Comparison of ENCODE assay signal across 1 mouse cellular context in the genomic region with DNA sequence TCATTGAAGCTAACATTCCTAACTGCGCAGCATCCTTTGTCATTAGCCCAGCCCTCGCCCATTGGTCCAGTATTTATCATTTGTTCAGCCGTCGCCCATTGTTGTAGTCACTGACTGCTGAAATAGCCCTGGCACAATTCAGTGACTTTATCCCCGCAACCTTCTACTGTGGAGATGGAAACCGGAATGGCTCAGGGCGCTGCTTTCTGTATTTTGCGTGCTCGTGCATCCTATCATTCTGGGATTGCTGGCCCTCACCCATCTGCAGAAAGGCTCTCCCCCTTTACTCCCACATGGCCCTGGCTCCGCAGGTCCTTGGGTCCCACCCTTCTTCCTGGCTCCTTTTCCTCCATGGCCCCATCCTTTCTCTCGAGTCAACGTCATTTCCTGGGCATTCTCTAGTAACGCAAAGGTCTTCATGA.
TF ChIP-seq lines count a peak whose summit lies in the region.

No protein-coding gene starts in this region.

TF ChIP-seq in MEL, 35 proteins besides CTCF, POLR2A, EP300 and RAD21 (continued from another document):
- TF ChIP-seq MYC (IDR thresholded peaks at IDR 0.05; ENCODE audit: low read depth, low read length) (no peak), CHD1 (IDR thresholded peaks at IDR 0.05; ENCODE audit: low read depth, low read length) (no peak), ZC3H11A (IDR thresholded peaks at IDR 0.05; ENCODE audit: low read depth, low read length) (no peak), SIN3A (IDR thresholded peaks at IDR 0.05; ENCODE audit: low read length) (no peak), USF2 (IDR thresholded peaks at IDR 0.05; ENCODE audit: borderline replicate concordance in 1 of 2, insufficient read depth in 1 of 2, low read depth in 1 of 2, low read length in 2 of 2) (no peak), RCOR1 (IDR thresholded peaks at IDR 0.05; ENCODE audit: low read depth, low read length) (no peak)
